Mouse (Mus musculus) C2C12 (cell line): Measurements from ENCODE around the gene Mex3a. TPM values are rescaled to one million over a fixed set of nuclear protein-coding genes. Genes with fewer than 3 reads are reported as not detected.

Experiments
- H3K27me3 ChIP-seq: one replicate; pipeline ENCODE4 v1.6.1; 2011; ENCODE audit not compliant: control insufficient read depth, insufficient read depth, insufficient read length
- H3K36me3 ChIP-seq: one replicate; pipeline ENCODE4 v1.6.1; 2011; ENCODE audit not compliant: control insufficient read depth, insufficient read depth
- H3K4me3 ChIP-seq: one replicate; pipeline ENCODE4 v1.5.1; 2011; ENCODE audit warnings: mild to moderate bottlenecking, control low read depth; ENCODE audit not compliant: poor library complexity, insufficient read depth, severe bottlenecking
- H3K79me2 ChIP-seq: one replicate; pipeline ENCODE4 v1.6.1; 2011; ENCODE audit not compliant: control insufficient read depth, insufficient read depth
- H3K79me3 ChIP-seq: one replicate; pipeline ENCODE4 v1.6.1; 2011; ENCODE audit warnings: low read depth, control low read depth
- H3ac ChIP-seq: one replicate; pipeline ENCODE3; 2011; ENCODE audit warnings: low read depth; ENCODE audit not compliant: control insufficient read depth, insufficient read length
- CEBPB ChIP-seq: IDR thresholded peaks from one replicate; pipeline ENCODE4 v1.6.1; 2011; ENCODE audit warnings: low read depth, mild to moderate bottlenecking, control low read depth, moderate library complexity
- CTCF ChIP-seq: IDR thresholded peaks from one replicate; pipeline ENCODE4 v1.5.1; 2011; ENCODE audit not compliant: control insufficient read depth, insufficient read depth, insufficient read length
- FOSL1 ChIP-seq: IDR thresholded peaks from one replicate; pipeline ENCODE4 v1.8.0; 2011; ENCODE audit warnings: mild to moderate bottlenecking, low read length; ENCODE audit not compliant: poor library complexity, insufficient read depth, severe bottlenecking
- MAX ChIP-seq: IDR thresholded peaks from one replicate; pipeline ENCODE4 v1.6.1; 2011; ENCODE audit warnings: mild to moderate bottlenecking, control low read depth
- MYOD1 ChIP-seq: IDR thresholded peaks from one replicate; pipeline ENCODE4 v1.6.1; 2011; ENCODE audit warnings: low read depth; ENCODE audit not compliant: control insufficient read depth, insufficient read length
- MYOG ChIP-seq: IDR thresholded peaks from one replicate; pipeline ENCODE4 v1.6.1; 2011; ENCODE audit not compliant: control insufficient read depth, insufficient read length; ENCODE audit errors: extremely low read depth
- USF1 ChIP-seq: IDR thresholded peaks from one replicate; pipeline ENCODE4 v1.6.1; 2011; ENCODE audit warnings: low read depth, mild to moderate bottlenecking, control low read depth, moderate library complexity
- polyA plus RNA-seq: library from polyadenylated mRNA; unstranded; fragments of >200 nt; fragmentation: generic; extraction: Trizol; gene quantifications from one replicate; pipeline ENCODE4 v1.2.1, GENCODE M21; 2012; ENCODE audit warnings: missing spikeins

Mex3a gene
- polyA plus RNA-seq, 1 experiment, result 14.9 TPM

- no peak for TF ChIP-seq CEBPB
- TF ChIP-seq USF1, result no peak
- TF ChIP-seq MYOD1, result no peak
- TF ChIP-seq MAX, result no peak
- no peak for TF ChIP-seq CTCF
- no peak for TF ChIP-seq MYOG
- peaks cover 62% of the 10 kb centered on the region for H3K36me3 ChIP-seq
Measured at GRCm38 (mm10) chr3:88569093-88569492, 36.9 kb downstream of the Mex3a start.

GRCm38 (mm10) chr3:88569694-88570093 lies 37.5 kb downstream of the Mex3a start:
- Histone ChIP-seq H3K79me3 (no peaks in the 10 kb centered on the region), H3K4me3 (no peak overlapping the region), H3K79me2 (no peaks in the 10 kb centered on the region), H3ac (no peak overlapping the region), H3K27me3 (no peaks in the 10 kb centered on the region), H3K36me3 (peaks cover 57% of the 10 kb centered on the region)
- TF ChIP-seq CEBPB (no peak), MAX (no peak), FOSL1 (no peak), USF1 (no peak), MYOD1 (no peak), CTCF (no peak), MYOG (no peak)

More at GRCm38 (mm10) chr3:88569093-88569492, 36.9 kb downstream of the Mex3a start:
- Histone ChIP-seq H3K4me3 (no peak overlapping the region), H3K27me3 (no peaks in the 10 kb centered on the region), H3K79me3 (no peaks in the 10 kb centered on the region), H3K79me2 (no peaks in the 10 kb centered on the region), H3ac (no peak overlapping the region)

- TF ChIP-seq CTCF, result no peak
- no peak for TF ChIP-seq MAX
- TF ChIP-seq CEBPB, result no peak
- TF ChIP-seq MYOG, result no peak
- no peak for TF ChIP-seq USF1
- no peak for TF ChIP-seq FOSL1
- no peak for TF ChIP-seq MYOD1
- Histone ChIP-seq H3K4me3 (no peak overlapping the region), H3K79me2 (no peaks in the 10 kb centered on the region), H3K36me3 (peaks cover 50% of the 10 kb centered on the region), H3K27me3 (no peaks in the 10 kb centered on the region), H3ac (no peak overlapping the region), H3K79me3 (no peaks in the 10 kb centered on the region)
Measured at GRCm38 (mm10) chr3:88570341-88570740, 38.1 kb downstream of the Mex3a start.

GRCm38 (mm10) chr3:88571856-88572255 lies 39.7 kb downstream of the Mex3a start:
- Histone ChIP-seq H3ac (no peak overlapping the region), H3K4me3 (no peak overlapping the region), H3K36me3 (peaks cover 35% of the 10 kb centered on the region), H3K27me3 (no peaks in the 10 kb centered on the region), H3K79me3 (no peaks in the 10 kb centered on the region), H3K79me2 (no peaks in the 10 kb centered on the region)
- no peak for TF ChIP-seq FOSL1
- no peak for TF ChIP-seq CTCF
- TF ChIP-seq MYOD1, result no peak
- TF ChIP-seq MYOG, result no peak
- no peak for TF ChIP-seq MAX
- TF ChIP-seq CEBPB, result no peak
- TF ChIP-seq USF1, result no peak

GRCm38 (mm10) chr3:88572835-88573234 lies 40.6 kb downstream of the Mex3a start:
- Histone ChIP-seq H3ac (no peak overlapping the region), H3K4me3 (no peak overlapping the region), H3K36me3 (peaks cover 25% of the 10 kb centered on the region), H3K79me3 (no peaks in the 10 kb centered on the region), H3K27me3 (no peaks in the 10 kb centered on the region), H3K79me2 (no peaks in the 10 kb centered on the region)
- no peak for TF ChIP-seq CEBPB
- no peak for TF ChIP-seq MAX
- no peak for TF ChIP-seq USF1
- no peak for TF ChIP-seq MYOG
- no peak for TF ChIP-seq MYOD1
- TF ChIP-seq FOSL1, result no peak
- no peak for TF ChIP-seq CTCF

GRCm38 (mm10) chr3:88573810-88574209 lies 41.6 kb downstream of the Mex3a start:
- Histone ChIP-seq H3K36me3 (peaks cover 16% of the 10 kb centered on the region), H3K27me3 (no peaks in the 10 kb centered on the region), H3K79me2 (no peaks in the 10 kb centered on the region), H3ac (no peak overlapping the region), H3K4me3 (no peak overlapping the region), H3K79me3 (no peaks in the 10 kb centered on the region)
- no peak for TF ChIP-seq CTCF
- no peak for TF ChIP-seq MYOD1
- TF ChIP-seq CEBPB, result no peak
- TF ChIP-seq FOSL1, result no peak
- TF ChIP-seq MYOG, result no peak
- TF ChIP-seq USF1, result no peak
- no peak for TF ChIP-seq MAX
